ENCODE assay signal across 8 mouse cellular contexts in genomic region chr5:127616884-127617635, GRCm38 (mm10). TPM values are rescaled to one million over a fixed set of nuclear protein-coding genes. Genes with fewer than 3 reads are reported as not detected.
DNase-seq lines count a peak whose midpoint lies in the region; ATAC-seq and TF ChIP-seq lines count a peak whose summit lies in the region.

No protein-coding gene starts in this region.

- peaks cover 29% of the 10 kb centered on the region for H3K4me1 ChIP-seq in bone marrow macrophage, adult 2 months (ENCODE audit: control insufficient read depth, insufficient read depth, low read length)
- no peaks in the 10 kb centered on the region; the same call in none of the 2 replicates for H3K4me1 ChIP-seq in embryonic fibroblast, embryonic 13.5 days (ENCODE audit: control insufficient read depth, insufficient read depth, low read length)
- peaks cover 14% of the 10 kb centered on the region for H3K4me1 ChIP-seq in kidney, embryonic 14.5 days (ENCODE audit: control insufficient read depth, insufficient read depth, low read length)
- peaks cover 19% of the 10 kb centered on the region for H3K4me1 ChIP-seq in limb, embryonic 15.5 days

- peak overlapping the region; percentile 98 for H3K9ac ChIP-seq in kidney, embryonic 14.5 days (ENCODE audit: low read depth, low read length)
- peak overlapping the region; percentile 98 for H3K9ac ChIP-seq in limb, embryonic 15.5 days

- peak overlapping the region; percentile 97 for H3K4me3 ChIP-seq in bone marrow macrophage, adult 2 months (ENCODE audit: insufficient read depth, low read length)
- peak overlapping the region; percentile 83 for H3K4me3 ChIP-seq in embryonic fibroblast, embryonic 13.5 days (ENCODE audit: insufficient read depth, low read length)
- H3K4me3 ChIP-seq in kidney, embryonic 14.5 days (ENCODE audit: low read length): peak overlapping the region; percentile 90
- H3K4me3 ChIP-seq in limb, embryonic 15.5 days: peak overlapping the region; percentile 97

- under 1% methylated on average over 87 of the region's 91 CpGs for WGBS in kidney, embryonic 14.5 days
- WGBS in limb, embryonic 15.5 days: under 1% methylated on average over 86 of the region's 91 CpGs

- no peaks in the 10 kb centered on the region for H3K9me3 ChIP-seq in kidney, embryonic 14.5 days (ENCODE audit: control insufficient read depth, low read length)
- H3K9me3 ChIP-seq in limb, embryonic 15.5 days: no peaks in the 10 kb centered on the region

- no peaks in the 10 kb centered on the region for H3K27me3 ChIP-seq in kidney, embryonic 14.5 days (ENCODE audit: control insufficient read depth, insufficient read depth, low read length)
- no peaks in the 10 kb centered on the region; the same call in 1 of the 2 replicates for H3K27me3 ChIP-seq in limb, embryonic 15.5 days

- TF ChIP-seq POLR2A in bone marrow macrophage, adult 2 months (IDR thresholded peaks at IDR 0.05; ENCODE audit: borderline replicate concordance, low read depth, low read length): no peak
- TF ChIP-seq POLR2A in embryonic fibroblast, embryonic 13.5 days (IDR thresholded peaks at IDR 0.05; ENCODE audit: low read depth, low read length): peak; percentile 80

- peak overlapping the region; percentile 96 for H3K4me2 ChIP-seq in kidney, embryonic 14.5 days (replicated peaks; ENCODE audit: low read depth, low read length)
- H3K4me2 ChIP-seq in limb, embryonic 15.5 days: peak overlapping the region; percentile 82

- TF ChIP-seq CTCF in bone marrow macrophage, adult 2 months (IDR thresholded peaks at IDR 0.05; ENCODE audit: low read depth, low read length): no peak
- TF ChIP-seq CTCF in embryonic fibroblast, embryonic 13.5 days (IDR thresholded peaks at IDR 0.05; ENCODE audit: borderline replicate concordance, insufficient read depth, low read length): no peak

- peak; percentile 97 for DNase-seq in A20 (ENCODE audit: low read depth, low spot score)
- DNase-seq in heart, adult 9 months (ENCODE audit: low spot score in 2 of 2): peak; percentile 98
- DNase-seq in monocyte, adult 2 months (ENCODE audit: low read depth in 1 of 2, low spot score in 2 of 2): peak; percentile 97 to 99
- peak; percentile 97 for DNase-seq in spleen, postnatal 36 days (ENCODE audit: low spot score in 2 of 2)

- no peaks in the 10 kb centered on the region for H3K36me3 ChIP-seq in kidney, embryonic 14.5 days (ENCODE audit: control insufficient read depth, insufficient read depth, low read length)
- H3K36me3 ChIP-seq in limb, embryonic 15.5 days: no peaks in the 10 kb centered on the region

- peak overlapping the region; percentile 96 for H3K27ac ChIP-seq in bone marrow macrophage, adult 2 months (ENCODE audit: insufficient read depth, low read depth, low read length)
- H3K27ac ChIP-seq in embryonic fibroblast, embryonic 13.5 days (ENCODE audit: insufficient read depth, low read length): 0 out of 2 replicates have a peak overlapping the region, but pooled peaks have one; percentile 10
- peak overlapping the region; percentile 68 for H3K27ac ChIP-seq in kidney, embryonic 14.5 days (ENCODE audit: low read depth, low read length)
- H3K27ac ChIP-seq in limb, embryonic 15.5 days: peak overlapping the region; percentile 84

- ATAC-seq in kidney, embryonic 14.5 days (ENCODE audit: low FRiP score, low TSS enrichment): peak; percentile 95
- peak; percentile 89 for ATAC-seq in limb, embryonic 15.5 days (ENCODE audit: insufficient number of reproducible peaks, low FRiP score, low TSS enrichment, low read depth)

RNA-seq across cellular contexts. Expression of gene Glt1d1, which starts 15.0 kb away (rescaled TPM):
- polyA plus RNA-seq in bone marrow macrophage, adult 2 months (2012; ENCODE audit: insufficient read depth, insufficient read length, missing spikeins): not detected in 2 replicates
- polyA plus RNA-seq in embryonic fibroblast, embryonic 13.5 days (2011; ENCODE audit: insufficient read length, low read depth, missing spikeins): 0.51 TPM in 1 of 2 replicates, not detected in the other
- polyA plus RNA-seq in kidney, embryonic 14.5 days (2014; fragmentation: Nextera tagmentation; extraction: Ambion mirVana): 0.90 and 1.3 TPM in 2 replicates
- polyA plus RNA-seq in limb, embryonic 15.5 days (2015; fragmentation: Nextera tagmentation; extraction: Ambion mirVana): 0.35 and 0.37 TPM in 2 replicates

RNA-seq across cellular contexts. Expression of gene Slc15a4, which starts 15.6 kb away (rescaled TPM):
- polyA plus RNA-seq in bone marrow macrophage, adult 2 months (2012; ENCODE audit: insufficient read depth, insufficient read length, missing spikeins): 91.2 and 93.3 TPM in 2 replicates
- polyA plus RNA-seq in embryonic fibroblast, embryonic 13.5 days (2011; ENCODE audit: insufficient read length, low read depth, missing spikeins): 18.7 and 19.4 TPM in 2 replicates
- 14.2 and 22.7 TPM in 2 replicates for polyA plus RNA-seq in kidney, embryonic 14.5 days (2014; fragmentation: Nextera tagmentation; extraction: Ambion mirVana)
- polyA plus RNA-seq in limb, embryonic 15.5 days (2015; fragmentation: Nextera tagmentation; extraction: Ambion mirVana): 20.5 and 23.5 TPM in 2 replicates

Comparison
In these comparisons a context has a peak if more than half of its experiments do, and no peak if none do; other contexts are left out.
1. Peak in every context shown above with its lines: DNase-seq, ATAC-seq, H3K4me3 ChIP-seq and H3K27ac ChIP-seq.
2. H3K27ac ChIP-seq: peak in every context shown above with its lines; median percentile 96 in bone marrow macrophage, adult 2 months; 84 in limb, embryonic 15.5 days; 68 in kidney, embryonic 14.5 days; 10 in embryonic fibroblast, embryonic 13.5 days.